Mouse (Mus musculus) cerebellum, adult 2 months (tissue): ENCODE measurements around the gene Sh2d3c.

Experiments used
- CTCF ChIP-seq: fragments of 200-500 bp; IDR thresholded peaks from 2 replicates; pipeline ENCODE4 v1.5.1; 2011; ENCODE audit warnings: low read depth, mild to moderate bottlenecking, control low read depth, low read length, moderate library complexity, borderline replicate concordance; ENCODE audit not compliant: insufficient read depth
- POLR2A ChIP-seq: fragments of 200-500 bp; IDR thresholded peaks from 2 replicates; pipeline ENCODE4 v1.6.1; 2011; ENCODE audit warnings: low read length, control low read depth, borderline replicate concordance; ENCODE audit not compliant: insufficient read depth

DNA sequence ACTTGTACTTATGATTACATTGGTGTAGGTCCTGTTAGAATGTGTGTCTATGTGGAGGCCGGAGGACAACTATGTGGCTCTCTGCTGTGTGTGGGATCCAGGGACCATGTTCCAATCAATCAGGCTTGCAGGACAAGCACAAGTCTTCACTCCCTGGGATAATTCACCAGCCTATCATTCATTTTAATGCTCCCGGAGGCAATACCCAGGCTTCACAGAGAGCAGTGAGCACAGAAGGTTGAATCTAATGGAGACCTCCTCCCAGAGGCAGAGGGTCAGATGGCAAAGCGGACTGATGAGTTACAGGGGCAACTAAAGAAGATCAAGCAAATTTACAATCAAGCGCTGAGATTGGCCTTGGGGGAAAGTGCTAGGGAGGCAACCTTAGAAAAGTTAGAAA, 8.7 kb downstream of the Sh2d3c start:
- TF ChIP-seq CTCF (no peak), POLR2A (no peak)
